Mouse (Mus musculus) Muller cell, postnatal 12 days (primary cell): ENCODE measurements at regions not wholly inside any gene's neighbourhood (a gene's known extent, or its start where the extent isn't known, plus 50 kb on each side); places are given as distances from the start of the nearest gene placed in this dataset.

Source experiments
- DNase-seq: peaks from one replicate; pipeline ENCODE4 v3.0.0-alpha.2; 2015; ENCODE audit errors: inconsistent ontology term

DNA sequence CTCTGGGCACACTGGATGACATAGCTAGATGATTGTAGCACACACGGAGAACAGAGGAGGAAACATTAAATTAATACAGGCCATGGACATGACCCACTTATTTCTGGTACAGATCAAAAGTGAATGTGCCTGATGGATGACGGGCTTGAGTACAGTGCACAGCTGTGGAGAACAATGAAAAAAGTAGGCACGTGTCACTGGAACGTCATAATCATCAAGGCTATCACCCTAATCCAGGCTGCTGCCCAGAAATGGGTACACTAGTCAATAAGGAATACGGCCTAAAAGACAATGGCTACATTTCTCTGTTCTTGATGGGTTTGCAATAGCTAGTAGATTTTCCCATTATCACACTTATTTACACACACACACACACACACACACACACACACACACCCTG is 118.3 kb upstream of the Prdm1 start:
- no peak for DNase-seq

- DNase-seq = no peak
Observed at GRCm38 (mm10) chr10:44641616-44642015, 113.3 kb upstream of the Prdm1 start.

DNA sequence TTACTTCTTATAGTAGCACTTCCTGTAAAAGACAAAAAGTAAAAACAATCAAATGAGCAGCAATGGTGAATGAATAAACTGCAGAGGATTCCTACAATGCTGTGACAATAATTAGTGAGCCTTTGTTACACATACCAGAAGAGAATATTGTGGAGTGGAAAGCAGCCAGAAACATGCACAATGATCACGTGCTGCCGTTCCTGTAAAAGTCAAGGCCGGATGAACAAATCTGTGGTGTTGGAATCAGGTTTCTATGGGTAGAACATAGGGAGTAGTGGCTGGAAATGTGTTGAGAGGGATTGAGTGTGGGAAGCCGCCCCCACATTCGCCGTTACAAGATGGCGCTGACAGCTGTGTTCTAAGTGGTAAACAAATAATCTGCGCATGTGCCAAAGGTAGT is 112.3 kb upstream of the Prdm1 start:
- no peak for DNase-seq

DNA sequence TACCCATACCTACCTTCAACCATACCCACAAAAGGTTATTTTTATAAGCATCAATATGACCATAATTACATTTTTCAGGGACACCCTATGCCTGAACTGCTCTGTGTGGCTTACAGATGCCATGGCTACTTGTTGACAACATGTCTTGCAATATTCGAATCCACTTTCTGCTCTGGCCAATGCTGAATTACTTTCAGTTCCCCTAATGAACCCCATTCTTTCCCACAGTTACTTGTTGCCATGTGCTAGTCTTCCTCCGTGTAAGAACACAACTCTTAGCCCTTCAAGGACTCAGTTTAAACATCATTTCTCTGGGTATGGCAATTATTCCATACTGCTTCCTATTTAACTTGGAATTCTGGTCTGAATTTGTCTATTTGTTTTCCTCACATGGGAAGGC is 110.4 kb upstream of the Prdm1 start:
- no peak for DNase-seq

- no peak for DNase-seq
Observed at GRCm38 (mm10) chr10:44636786-44637185, 108.5 kb upstream of the Prdm1 start.

GRCm38 (mm10) chr10:44636061-44636460 is 107.8 kb upstream of the Prdm1 start:
- DNase-seq = no peak

- no peak for DNase-seq
Observed at GRCm38 (mm10) chr10:44631584-44631983, 103.3 kb upstream of the Prdm1 start.

- DNase-seq = no peak
Observed at GRCm38 (mm10) chr10:44630485-44630884, 102.2 kb upstream of the Prdm1 start.

DNA sequence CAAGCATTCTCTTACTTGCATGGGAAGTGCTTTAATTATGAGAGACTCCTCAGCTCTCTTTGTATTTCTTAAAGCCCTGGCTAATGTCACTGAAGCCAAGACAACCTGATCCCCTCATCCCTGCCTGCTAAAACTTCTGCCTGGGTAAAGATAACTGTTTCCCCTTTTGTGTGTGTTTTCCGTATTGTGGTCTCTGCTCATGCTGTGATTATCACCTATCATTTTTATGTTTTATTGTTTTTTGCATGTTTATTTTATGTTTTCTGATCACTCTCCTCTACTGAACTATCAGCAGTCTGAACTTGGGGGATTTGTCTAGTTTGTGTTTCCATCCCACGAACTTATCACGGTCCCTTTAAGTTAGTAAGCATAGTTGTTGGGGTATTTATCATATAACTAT is 100.1 kb upstream of the Prdm1 start:
- no peak for DNase-seq

GRCm38 (mm10) chr10:44627431-44627830 is 99.1 kb upstream of the Prdm1 start:
- no peak for DNase-seq

DNA sequence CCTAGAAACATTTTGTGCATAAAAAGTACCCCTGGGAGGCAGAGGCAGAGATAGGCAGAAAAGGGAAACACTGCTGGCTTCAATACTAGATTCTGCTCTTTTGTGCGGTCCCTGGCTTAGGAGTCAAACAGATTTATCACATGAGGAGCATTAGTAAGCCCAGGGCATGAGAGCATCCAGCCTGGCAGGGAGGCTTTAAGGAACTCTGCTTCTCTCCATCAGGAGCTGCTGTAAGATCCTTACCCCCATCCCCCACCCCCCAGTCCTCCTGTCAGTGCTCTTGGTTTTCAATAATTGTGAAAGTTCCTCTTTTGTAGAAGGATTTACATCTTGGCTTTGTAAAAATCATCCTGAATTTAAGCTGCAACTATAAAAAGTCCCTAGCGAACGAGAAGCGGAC is 97.2 kb upstream of the Prdm1 start:
- DNase-seq = no peak

- DNase-seq = no peak
Observed at GRCm38 (mm10) chr10:44615586-44615985, 87.3 kb upstream of the Prdm1 start.

GRCm38 (mm10) chr10:44612571-44612970 is 84.3 kb upstream of the Prdm1 start:
- DNase-seq = no peak

DNA sequence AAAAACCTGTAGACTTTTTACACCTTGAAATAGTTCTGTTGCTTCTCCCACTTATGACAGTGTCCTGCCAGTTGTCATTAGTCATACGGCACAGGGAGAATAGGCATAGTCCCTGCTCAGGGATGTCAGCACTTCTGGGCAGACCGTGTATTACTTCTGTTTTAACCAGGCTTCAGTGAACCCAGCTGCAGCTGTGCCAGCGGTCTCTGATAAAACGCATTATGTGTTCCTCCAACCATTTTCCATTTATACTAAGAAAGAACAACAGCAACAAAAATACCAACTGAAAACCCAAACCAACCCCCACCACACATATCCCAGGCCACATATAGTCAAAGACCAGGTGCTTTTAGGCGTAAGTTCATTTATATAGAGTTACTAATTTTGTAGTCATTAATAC is 83.1 kb upstream of the Prdm1 start:
- DNase-seq = no peak

DNA sequence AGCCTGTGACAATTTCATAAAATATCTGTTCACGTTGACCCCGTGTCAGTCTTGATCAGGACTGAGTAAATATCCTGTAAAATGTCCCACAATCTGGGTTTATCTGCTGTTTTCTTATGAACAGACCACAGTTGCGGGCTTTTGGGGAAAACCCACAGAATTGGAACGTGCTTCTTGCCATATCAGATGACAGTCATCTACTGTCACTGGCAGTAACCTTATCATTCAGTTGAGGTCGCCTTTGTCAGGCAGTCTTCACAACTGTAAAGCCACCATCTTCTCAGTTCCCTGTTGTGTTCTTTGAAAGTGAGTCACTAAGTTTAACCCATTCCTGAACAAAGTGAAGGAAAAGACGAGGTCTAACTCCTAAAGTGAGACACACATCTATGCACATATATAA is 80.9 kb upstream of the Prdm1 start:
- no peak for DNase-seq

DNA sequence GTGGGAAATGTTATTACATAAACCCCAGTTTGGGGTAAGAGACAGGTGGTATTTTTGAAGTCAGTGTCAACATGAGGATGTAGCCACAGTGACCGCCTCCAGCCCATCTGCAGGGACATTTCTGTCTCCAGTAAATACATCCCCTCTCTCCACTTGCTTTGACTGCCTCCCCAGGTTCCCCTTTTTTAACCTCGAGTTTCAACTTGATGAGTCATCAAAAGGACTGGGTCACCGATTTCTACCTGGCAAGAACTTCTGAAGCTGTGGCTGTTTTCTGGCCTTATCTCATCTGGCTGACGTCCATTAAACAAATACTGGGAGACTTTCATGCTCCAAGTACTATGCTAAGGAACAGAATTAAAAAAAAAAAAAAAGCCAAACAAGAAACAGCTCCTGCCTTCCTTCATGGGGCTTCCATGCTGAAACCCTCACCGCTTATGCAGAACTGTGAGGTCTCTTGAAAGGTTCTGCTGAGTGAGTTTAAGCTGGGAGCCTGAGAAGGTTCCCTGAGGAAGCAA is 79.1 kb upstream of the Prdm1 start:
- no peak for DNase-seq

- DNase-seq = no peak
Observed at GRCm38 (mm10) chr10:44604512-44604911, 76.2 kb upstream of the Prdm1 start.

- no peak for DNase-seq
Observed at GRCm38 (mm10) chr10:44603461-44603860, 75.2 kb upstream of the Prdm1 start.

- DNase-seq = no peak
Observed at GRCm38 (mm10) chr10:44601550-44601949, 73.2 kb upstream of the Prdm1 start.

- no peak for DNase-seq
Observed at GRCm38 (mm10) chr10:44599964-44600334, 71.6 kb upstream of the Prdm1 start.

- no peak for DNase-seq
Observed at GRCm38 (mm10) chr10:44599331-44599963, 71.1 kb upstream of the Prdm1 start.

DNA sequence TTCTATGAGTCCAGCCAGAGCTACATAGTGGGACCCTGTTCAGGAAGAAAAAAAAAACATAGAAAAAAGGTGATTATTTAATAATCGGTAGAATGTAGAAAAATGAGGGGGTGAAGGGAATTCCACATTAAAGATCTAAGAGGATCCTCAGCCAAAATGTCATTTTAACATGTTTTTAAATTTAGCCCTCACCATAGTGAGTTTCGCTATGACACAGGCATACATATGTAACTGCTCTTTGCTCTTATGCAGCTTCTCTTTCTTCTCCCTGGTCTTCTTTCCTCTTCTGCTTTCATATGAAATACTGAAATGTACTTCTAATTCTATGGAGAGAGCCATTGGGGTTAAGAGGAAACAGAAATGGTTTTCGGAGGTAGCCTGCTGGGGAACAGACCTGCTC is 70.3 kb upstream of the Prdm1 start:
- DNase-seq = no peak

DNA sequence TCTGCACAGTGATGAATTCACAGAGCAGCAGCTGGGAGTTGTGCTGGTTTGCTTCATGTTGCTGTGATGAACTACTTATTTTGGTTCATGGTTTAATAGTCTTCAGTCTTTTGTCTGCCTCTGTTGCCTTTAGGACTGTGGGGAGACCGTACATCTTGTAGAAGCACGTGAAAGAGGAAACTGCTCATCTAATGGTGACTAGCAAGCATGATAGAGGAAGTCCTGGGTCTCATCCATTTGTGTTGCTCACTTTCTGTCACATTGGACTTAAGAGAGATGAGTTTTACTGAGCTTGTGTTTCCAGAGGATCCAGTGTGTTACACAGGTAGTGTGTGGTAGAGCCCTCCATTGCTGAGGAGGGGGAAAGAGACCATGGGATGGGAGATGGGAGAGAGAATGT is 67.6 kb upstream of the Prdm1 start:
- no peak for DNase-seq

DNA sequence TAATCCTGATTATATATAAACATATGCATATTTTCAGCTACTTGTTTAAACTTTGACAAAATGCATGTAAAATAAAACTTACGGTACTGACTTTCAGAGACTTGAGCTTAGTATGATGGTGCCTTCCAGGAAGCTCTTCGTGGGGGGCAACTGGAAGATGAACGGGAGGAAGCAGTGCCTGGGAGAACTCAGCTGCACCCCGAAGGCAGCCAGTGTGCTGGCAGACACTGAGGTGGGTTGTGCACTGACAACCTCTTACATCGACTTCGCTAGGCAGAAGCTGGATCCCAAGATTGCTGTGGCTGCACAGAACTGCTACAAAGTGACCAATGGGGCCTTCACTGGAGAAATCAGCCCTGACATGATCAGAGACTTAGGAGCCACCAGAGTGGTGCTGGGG is 61.5 kb upstream of the Prdm1 start:
- DNase-seq = no peak
